Mouse (Mus musculus): ENCODE measurements around the gene Atf7ip2. TPM values are rescaled to one million over a fixed set of nuclear protein-coding genes. Genes with fewer than 3 reads are reported as not detected.
"Not testable (repeated sequence)": the region's sequence is repeated elsewhere in the genome, so short reads cannot be mapped to it uniquely, and the experiment has no call there.

The Atf7ip2 gene
- polyA plus RNA-seq (2016; fragmentation: Nextera tagmentation; extraction: Ambion mirVana): 0.71 and 0.81 TPM in 2 replicates

DNA sequence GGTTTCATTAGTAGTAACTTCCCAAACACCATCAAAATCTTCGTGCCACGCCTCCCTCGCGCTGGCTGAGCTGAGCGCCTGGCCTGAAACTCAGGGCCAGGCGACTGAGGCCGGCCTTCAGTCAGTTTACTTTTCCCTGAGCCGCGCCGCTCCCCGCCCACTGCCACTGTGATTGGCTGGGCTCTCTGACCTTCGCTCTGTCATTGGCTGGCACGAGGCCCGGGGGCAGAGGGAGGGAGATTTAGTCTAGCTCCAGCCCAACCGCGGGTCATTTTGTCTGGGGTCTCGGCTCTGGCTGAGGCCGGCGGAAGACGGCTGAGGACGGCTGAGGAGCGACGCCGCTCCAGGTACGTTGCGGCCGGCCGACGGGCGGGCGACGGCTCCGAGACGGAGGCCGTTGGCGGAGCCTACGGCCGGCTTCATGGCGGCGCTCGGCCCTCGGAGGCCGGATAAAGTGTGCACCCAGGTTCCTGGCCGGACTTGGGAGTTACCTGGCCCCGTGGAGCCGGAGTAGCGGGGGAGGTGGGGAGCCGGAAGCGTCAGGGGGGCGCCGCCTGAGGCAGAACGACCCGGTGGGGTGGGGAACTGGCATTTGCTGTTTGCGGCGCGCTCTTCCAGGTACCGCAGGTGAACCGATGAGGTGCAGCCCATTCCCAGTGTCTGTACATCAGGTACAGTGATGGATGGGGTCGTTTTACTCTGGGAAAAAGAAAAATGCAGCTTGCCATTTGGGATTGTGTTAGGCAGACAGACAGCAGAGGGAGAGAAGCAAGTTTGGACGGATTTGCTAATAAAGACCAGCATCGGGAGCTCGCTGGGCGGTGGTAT, at the start of gene Atf7ip2:
TSS of gene Atf7ip2 (plus strand) at position 34 of the 828 bp plus-strand sequence.
- peak within 1 kb of the TSS; percentile 63 for H3K9ac ChIP-seq (replicated peaks)

DNA sequence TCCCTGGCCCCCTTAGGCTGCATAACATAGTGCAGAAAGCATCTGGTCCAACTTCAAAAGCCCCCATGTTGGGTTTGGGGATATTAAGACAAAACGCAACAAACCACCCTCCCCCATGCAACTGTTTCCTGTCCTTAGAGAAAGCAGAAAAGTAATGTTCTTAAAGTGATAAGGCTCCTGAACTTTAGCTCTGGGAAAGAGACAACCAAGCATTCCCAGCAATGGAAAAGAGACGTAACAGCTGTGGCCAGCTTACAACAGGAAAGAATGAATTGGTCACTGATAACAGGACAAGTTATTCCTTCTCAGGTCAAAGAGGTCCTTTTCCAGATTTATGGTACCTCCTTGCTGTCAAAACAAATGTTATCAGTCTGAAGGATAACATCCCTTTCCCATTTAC, 49.3 kb upstream of the Atf7ip2 start:
- ATAC-seq (ENCODE audit: low FRiP score, low read depth): no peak
- Histone ChIP-seq H3K27me3 (no peaks in the 10 kb centered on the region), H3K36me3 (no peaks in the 10 kb centered on the region), H3K4me2 (replicated peaks) (no peak overlapping the region), H3K9me3 (no peaks in the 10 kb centered on the region), H3K27ac (replicated peaks) (no peak overlapping the region), H3K9ac (replicated peaks) (no peak overlapping the region), H3K4me1 (no peaks in the 10 kb centered on the region), H3K4me3 (no peak overlapping the region)
- 84% methylated on average over 2 of the region's 2 CpGs for WGBS

More for the DNA sequence above, at the start of gene Atf7ip2:
- Histone ChIP-seq H3K36me3 (no peaks in the 10 kb centered on the region), H3K27me3 (peaks cover 9% of the 10 kb centered on the region), H3K4me3 (peak within 1 kb of the TSS; percentile 56), H3K4me2 (replicated peaks) (peak within 1 kb of the TSS; percentile 99), H3K27ac (replicated peaks) (no peak within 1 kb of the TSS), H3K9me3 (peaks cover 3% of the 10 kb centered on the region; the same call in 1 of the 2 replicates), H3K4me1 (peaks cover 7% of the 10 kb centered on the region)
- WGBS: under 1% methylated on average over 63 of the region's 63 CpGs
- ATAC-seq (ENCODE audit: low FRiP score, low read depth): peak; percentile 100

DNA sequence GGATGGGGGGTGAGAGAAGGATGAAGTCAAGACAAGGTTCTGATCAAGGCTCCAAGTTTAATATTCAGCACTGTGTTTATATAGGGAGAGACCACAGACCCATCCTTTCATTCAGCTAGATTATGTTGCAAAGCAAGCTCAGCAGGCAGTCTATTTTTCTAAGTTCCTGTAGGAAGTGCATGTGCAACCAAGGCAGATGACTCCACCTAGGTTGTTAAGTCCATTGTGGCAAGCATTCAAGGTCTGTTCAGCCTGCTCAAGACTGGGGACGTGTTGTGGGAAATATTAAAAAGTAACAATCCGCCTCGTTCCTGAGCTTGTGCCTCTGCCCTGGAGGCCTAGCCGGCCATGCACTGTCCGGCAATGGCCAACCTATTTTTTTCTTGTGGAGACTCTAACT, 45.1 kb upstream of the Atf7ip2 start:
- Histone ChIP-seq H3K9me3 (no peaks in the 10 kb centered on the region), H3K4me1 (no peaks in the 10 kb centered on the region), H3K27me3 (no peaks in the 10 kb centered on the region), H3K36me3 (no peaks in the 10 kb centered on the region), H3K4me3 (no peak overlapping the region), H3K27ac (replicated peaks) (no peak overlapping the region), H3K9ac (replicated peaks) (no peak overlapping the region), H3K4me2 (replicated peaks) (no peak overlapping the region)
- ATAC-seq (ENCODE audit: low FRiP score, low read depth): no peak
- WGBS: 94% methylated on average over 5 of the region's 5 CpGs

DNA sequence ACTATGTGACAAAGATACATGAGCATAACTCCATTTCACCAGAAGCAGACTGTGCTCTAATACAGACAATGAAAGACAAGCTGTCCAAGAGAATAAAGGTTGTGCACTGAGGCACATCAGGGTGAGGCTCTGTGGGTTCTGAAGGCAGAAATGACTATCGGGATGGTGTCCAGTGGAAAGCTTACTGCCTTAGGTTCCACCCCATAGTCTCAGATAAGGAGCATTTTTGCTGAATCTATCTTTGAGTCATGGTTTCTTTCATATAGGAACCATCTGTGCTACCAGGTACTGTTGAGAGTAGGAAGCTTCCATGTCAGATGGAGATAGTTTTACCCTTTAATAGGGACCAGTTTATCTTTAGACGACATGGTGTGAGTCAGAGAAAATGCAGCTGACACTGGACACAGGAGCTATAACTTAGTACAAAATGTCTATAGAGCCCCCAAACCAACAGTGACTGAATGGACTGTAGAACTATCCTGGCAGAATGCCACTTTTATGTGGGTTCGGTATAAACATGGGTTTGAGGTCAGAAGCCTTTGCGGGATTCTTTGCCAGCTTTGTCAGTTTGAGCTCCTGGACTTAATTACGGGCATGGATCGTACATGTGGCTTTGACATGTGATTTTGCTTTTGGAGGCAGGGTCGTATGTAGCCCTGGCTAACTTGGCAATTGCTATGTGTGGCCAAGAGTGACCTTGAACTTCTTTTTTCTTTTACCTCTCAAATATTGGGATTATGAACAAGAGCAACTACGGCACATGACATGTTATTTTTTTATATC, 23.2 kb upstream of the Atf7ip2 start:
- H3K4me2 ChIP-seq (replicated peaks): no peak overlapping the region
- no peaks in the 10 kb centered on the region for H3K27me3 ChIP-seq
- 91% methylated on average over 8 of the region's 8 CpGs for WGBS
- no peak for ATAC-seq (ENCODE audit: low FRiP score, low read depth)
- H3K27ac ChIP-seq (replicated peaks): no peak overlapping the region
- H3K4me1 ChIP-seq: no peaks in the 10 kb centered on the region
- no peaks in the 10 kb centered on the region for H3K36me3 ChIP-seq
- H3K9me3 ChIP-seq: no peaks in the 10 kb centered on the region
- H3K4me3 ChIP-seq: no peak overlapping the region
- no peak overlapping the region for H3K9ac ChIP-seq (replicated peaks)

DNA sequence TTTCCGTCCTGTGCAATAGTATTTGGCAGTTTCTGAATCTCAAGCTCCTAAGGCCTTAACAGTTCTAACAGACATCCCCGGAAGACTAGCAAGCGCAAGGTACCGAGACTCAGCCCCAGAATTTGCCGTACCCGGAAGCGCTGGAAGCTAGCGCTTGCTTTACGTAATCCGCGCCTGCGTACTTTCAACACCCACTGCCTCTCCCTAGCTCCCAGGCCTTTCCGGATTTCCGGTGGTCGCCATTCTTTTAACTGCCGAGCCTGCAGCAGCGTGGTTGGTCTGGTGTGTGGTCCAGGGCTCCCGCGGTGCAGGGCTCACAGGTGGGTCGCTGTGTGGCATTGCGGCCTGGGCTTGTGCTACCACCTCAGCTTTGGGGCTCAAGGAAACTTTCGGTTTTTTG, 22.5 kb upstream of the Atf7ip2 start, which contains the start of gene Rpl39l:
TSS of gene Rpl39l (plus strand) at position 222 of the 400 bp plus-strand sequence.
- Histone ChIP-seq H3K9ac (replicated peaks) (no peak within 1 kb of the TSS), H3K27ac (replicated peaks) (no peak within 1 kb of the TSS), H3K9me3 (no peaks in the 10 kb centered on the region), H3K4me1 (no peaks in the 10 kb centered on the region), H3K4me2 (replicated peaks) (no peak within 1 kb of the TSS), H3K36me3 (no peaks in the 10 kb centered on the region), H3K27me3 (no peaks in the 10 kb centered on the region), H3K4me3 (no peak within 1 kb of the TSS)
- no peak for ATAC-seq (ENCODE audit: low FRiP score, low read depth)
- 86% methylated on average over 22 of the region's 22 CpGs for WGBS

DNA sequence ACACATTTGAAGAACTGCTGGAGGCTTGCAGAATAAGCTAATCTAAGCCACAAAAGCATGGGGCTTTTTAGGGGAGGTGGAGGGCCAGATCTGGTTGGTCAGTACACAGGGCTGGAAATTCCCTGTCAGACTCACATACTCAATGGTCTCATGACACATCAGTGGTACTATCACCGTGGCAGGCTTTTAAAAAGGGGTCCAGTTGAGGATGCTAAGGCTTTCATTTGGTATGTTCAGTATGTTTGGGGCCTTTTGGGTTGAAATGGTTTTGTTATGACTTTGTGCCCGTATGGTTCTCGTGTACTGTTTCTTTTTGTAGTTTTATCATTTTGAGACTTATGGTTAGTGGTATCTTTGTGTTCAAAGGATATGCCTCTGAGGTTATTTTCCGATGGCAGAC, 21.2 kb upstream of the Atf7ip2 start:
- H3K36me3 ChIP-seq: no peaks in the 10 kb centered on the region

DNA sequence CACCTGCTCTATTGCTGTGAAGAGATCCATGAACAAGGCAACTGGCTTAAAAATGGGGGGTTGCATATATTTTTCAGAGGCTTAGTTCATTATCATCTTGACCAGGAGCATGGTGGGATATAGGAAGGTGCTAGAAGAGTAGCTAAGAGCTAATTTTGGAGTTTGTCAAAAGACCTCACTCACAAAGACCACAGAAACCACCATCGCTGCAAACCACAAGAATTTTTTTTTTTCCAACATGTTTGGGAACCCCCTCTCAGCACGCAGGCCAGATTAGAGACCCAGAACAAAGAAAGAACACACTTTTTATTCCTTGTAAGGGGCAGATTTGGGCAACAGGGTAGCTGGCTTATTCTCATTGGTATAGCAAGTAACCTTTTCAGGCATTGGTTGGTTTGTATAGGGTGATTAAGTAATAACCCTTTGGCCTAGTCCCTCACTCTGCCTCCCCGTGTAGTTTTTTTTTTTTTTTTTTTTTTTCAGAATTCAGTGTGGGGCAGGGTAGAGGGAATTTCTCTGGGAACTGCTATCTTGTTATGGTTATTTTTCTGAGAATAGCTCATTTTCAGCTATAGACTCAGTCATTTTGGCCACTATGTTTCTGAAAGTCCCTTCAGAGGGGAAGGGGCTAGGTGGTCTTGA, 20.2 kb upstream of the Atf7ip2 start:
- no peak for ATAC-seq (ENCODE audit: low FRiP score, low read depth)
- Histone ChIP-seq H3K27me3 (no peaks in the 10 kb centered on the region), H3K36me3 (no peaks in the 10 kb centered on the region), H3K4me2 (replicated peaks) (no peak overlapping the region), H3K9ac (replicated peaks) (no peak overlapping the region), H3K4me1 (no peaks in the 10 kb centered on the region), H3K9me3 (peaks cover 5% of the 10 kb centered on the region; the same call in 1 of the 2 replicates), H3K4me3 (no peak overlapping the region), H3K27ac (replicated peaks) (no peak overlapping the region)
- 92% methylated on average over 3 of the region's 3 CpGs for WGBS

More for the DNA sequence above, 21.2 kb upstream of the Atf7ip2 start:
- no peak overlapping the region for H3K9ac ChIP-seq (replicated peaks)
- no peaks in the 10 kb centered on the region for H3K9me3 ChIP-seq
- no peak overlapping the region for H3K4me3 ChIP-seq
- no peak overlapping the region for H3K27ac ChIP-seq (replicated peaks)
- no peak overlapping the region for H3K4me2 ChIP-seq (replicated peaks)
- WGBS: 90% methylated on average over 4 of the region's 4 CpGs
- no peak for ATAC-seq (ENCODE audit: low FRiP score, low read depth)
- no peaks in the 10 kb centered on the region for H3K27me3 ChIP-seq
- H3K4me1 ChIP-seq: no peaks in the 10 kb centered on the region

DNA sequence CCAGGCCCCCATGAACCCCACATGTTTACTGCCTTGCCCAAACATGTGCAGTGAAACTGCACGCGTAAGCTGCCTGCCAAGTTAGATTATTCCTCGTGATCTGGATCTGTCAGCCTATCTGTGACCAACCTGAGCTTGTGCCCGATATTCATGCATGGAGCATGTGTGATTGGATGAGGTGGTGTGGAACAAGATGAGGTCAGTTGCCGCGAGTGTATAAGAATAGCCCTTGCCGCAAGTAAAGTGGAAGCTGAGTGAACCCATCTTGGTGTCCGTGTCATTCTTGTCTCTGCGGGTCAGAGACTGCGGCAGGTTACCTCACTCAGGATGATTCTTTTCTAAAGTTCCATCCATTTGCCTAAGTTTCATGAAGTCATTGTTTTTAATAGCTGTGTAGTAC, 5.1 kb upstream of the Atf7ip2 start:
- H3K4me1 ChIP-seq; H3K4me3 ChIP-seq; ATAC-seq (ENCODE audit: low FRiP score, low read depth); H3K36me3 ChIP-seq; H3K27ac ChIP-seq (replicated peaks); H3K4me2 ChIP-seq (replicated peaks); H3K27me3 ChIP-seq; H3K9ac ChIP-seq (replicated peaks): not testable (repeated sequence)
- WGBS: 97% methylated on average over 10 of the region's 10 CpGs
- peaks cover 50% of the 10 kb centered on the region for H3K9me3 ChIP-seq

DNA sequence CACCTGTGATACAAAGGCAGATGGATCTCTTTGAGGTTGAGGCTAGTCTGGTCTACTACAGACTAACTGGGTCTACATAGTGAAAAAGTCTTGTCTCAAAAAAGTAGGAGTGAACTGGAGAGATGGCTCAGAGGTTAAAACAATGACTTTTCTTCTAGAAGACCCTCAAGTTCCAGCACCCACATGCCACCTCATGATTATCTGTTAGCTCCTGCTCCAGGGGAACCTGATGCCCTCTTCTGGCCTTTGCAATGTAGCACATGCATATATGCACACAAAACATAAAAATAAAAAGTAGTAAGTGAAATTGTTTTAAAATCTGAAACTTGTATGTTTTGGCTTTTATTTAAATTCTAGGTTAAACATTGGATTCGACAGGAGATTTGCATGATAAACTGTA, 16.3 kb downstream of the Atf7ip2 start:
- WGBS: 84% methylated on average over 1 of the region's 1 CpGs
- Histone ChIP-seq H3K4me1 (no peaks in the 10 kb centered on the region), H3K9ac (replicated peaks) (no peak overlapping the region)

DNA sequence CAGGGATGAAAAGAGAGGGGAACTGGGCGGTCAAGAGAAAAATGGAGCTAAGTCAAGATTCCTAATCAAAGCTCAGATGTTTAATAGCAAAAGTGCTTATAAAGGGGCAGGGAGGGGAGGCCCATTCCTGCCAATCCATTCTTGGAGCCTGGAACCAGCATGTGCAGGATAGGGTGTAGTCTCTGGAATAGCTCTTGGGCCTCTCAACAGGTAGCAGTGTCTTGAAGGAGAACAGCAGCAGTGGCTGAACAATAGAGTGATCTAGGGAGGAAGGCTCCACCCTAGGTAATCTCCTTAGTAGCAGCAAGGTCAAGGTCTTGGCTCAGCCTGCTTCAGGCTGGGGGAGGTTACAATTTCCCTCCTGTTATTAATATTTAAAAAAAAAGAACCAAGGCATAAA, 23.9 kb downstream of the Atf7ip2 start:
- H3K4me3 ChIP-seq; H3K4me2 ChIP-seq (replicated peaks); H3K9me3 ChIP-seq; H3K4me1 ChIP-seq; H3K9ac ChIP-seq (replicated peaks); H3K27ac ChIP-seq (replicated peaks); H3K36me3 ChIP-seq; ATAC-seq (ENCODE audit: low FRiP score, low read depth); H3K27me3 ChIP-seq: not testable (repeated sequence)
- 96% methylated on average over 1 of the region's 1 CpGs for WGBS

More for the DNA sequence above, 16.3 kb downstream of the Atf7ip2 start:
- H3K27ac ChIP-seq (replicated peaks): no peak overlapping the region
- no peaks in the 10 kb centered on the region for H3K27me3 ChIP-seq
- no peak overlapping the region for H3K4me3 ChIP-seq
- no peak overlapping the region for H3K4me2 ChIP-seq (replicated peaks)
- H3K36me3 ChIP-seq: no peaks in the 10 kb centered on the region
- no peaks in the 10 kb centered on the region for H3K9me3 ChIP-seq
- no peak for ATAC-seq (ENCODE audit: low FRiP score, low read depth)

DNA sequence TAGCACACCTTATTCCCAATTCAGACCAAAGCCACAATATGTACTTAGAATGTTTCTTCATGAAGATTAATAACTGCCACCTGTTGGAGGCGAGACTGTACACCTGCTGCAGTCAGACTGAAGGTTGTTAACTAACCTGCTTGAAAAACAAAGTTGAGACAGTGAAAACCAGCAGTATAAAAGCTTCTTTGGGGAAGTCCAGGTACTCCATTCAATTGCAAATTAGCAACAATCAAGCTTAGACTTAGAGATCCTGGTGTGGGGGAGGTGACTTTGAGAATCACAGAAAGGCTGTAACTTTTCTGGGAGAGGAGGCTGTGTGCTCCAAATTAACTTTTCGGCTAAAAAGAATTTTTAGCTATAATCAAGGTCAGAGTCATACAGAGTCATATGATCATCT, 24.5 kb downstream of the Atf7ip2 start:
- H3K4me3 ChIP-seq; H3K4me1 ChIP-seq; H3K9ac ChIP-seq (replicated peaks); H3K36me3 ChIP-seq; H3K4me2 ChIP-seq (replicated peaks); ATAC-seq (ENCODE audit: low FRiP score, low read depth); H3K27me3 ChIP-seq; H3K27ac ChIP-seq (replicated peaks); H3K9me3 ChIP-seq: not testable (repeated sequence)
- 86% methylated on average over 2 of the region's 2 CpGs for WGBS

DNA sequence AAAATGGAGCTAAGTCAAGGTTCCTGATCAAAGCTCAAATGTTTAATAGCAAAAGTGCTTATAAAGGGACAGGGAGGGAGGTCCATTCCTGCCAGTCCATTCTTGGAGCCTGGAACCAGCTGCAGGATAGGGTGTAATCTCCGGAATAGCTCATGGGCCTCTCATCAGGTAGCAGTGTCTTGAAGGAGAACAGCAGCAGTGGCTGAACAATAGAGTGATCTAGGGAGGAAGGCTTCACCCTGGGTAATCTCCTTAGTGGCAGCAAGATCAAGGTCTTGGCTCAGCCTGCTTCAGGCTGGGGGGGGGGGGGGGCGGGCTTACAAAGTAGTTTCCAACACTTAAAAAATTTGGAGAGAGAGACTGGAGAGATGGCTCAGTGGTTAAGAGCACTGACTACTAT, 34.8 kb downstream of the Atf7ip2 start:
- WGBS: 7% methylated on average over 1 of the region's 2 CpGs
- no peak for ATAC-seq (ENCODE audit: low FRiP score, low read depth)
- Histone ChIP-seq H3K9ac (replicated peaks) (no peak overlapping the region), H3K27ac (replicated peaks) (no peak overlapping the region), H3K36me3 (no peaks in the 10 kb centered on the region), H3K27me3 (no peaks in the 10 kb centered on the region), H3K4me1 (no peaks in the 10 kb centered on the region), H3K4me3 (no peak overlapping the region), H3K4me2 (replicated peaks) (no peak overlapping the region), H3K9me3 (no peaks in the 10 kb centered on the region)
